Mouse (Mus musculus): ENCODE data around the gene Ofcc1.

- TF ChIP-seq CTCF (IDR thresholded peaks at IDR 0.05; ENCODE audit: low read depth, low read length) (no peak), POLR2A (IDR thresholded peaks at IDR 0.05; ENCODE audit: insufficient read depth, low read length) (no peak), EP300 (IDR thresholded peaks at IDR 0.05; ENCODE audit: insufficient read depth, low read depth, low read length) (no peak)
Measured at GRCm38 (mm10) chr13:40292891-40293290, 68.4 kb downstream of the Ofcc1 start.
